Mouse (Mus musculus): ENCODE data around the gene Lipi.
A peak's percentile ranks its signal among the peaks of the same experiment; 100 is the strongest.

Gene Lipi

GRCm38 (mm10) chr16:75585961-75586360 is at the start of gene Lipi:
Lipi (minus strand) TSS chr16:75586061.
- no peak for DNase-seq

DNA sequence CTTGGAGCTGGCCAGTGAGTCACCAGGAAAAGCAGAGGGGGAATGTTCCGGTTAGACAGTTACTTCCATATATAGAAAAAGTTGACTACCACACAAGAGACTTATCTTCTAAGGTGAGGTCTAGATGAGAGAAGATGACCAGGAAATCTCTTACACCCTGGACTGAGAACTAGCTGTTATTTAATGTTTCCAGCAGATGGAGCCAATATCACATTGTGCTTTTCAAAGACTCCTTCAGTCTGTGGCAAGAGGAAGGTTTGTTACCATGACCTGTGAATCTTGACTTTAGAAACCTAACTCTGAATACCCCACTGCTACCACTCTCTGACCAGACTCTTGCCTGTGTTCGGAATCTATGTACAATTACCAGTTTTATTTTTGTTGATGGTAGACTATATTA is 42.0 kb upstream of the Lipi start:
- peak; percentile 5 for DNase-seq

- peak; percentile 64 for DNase-seq
These were observed 31.9 kb upstream of the Lipi start for GRCm38 (mm10) chr16:75617651-75618349.

DNA sequence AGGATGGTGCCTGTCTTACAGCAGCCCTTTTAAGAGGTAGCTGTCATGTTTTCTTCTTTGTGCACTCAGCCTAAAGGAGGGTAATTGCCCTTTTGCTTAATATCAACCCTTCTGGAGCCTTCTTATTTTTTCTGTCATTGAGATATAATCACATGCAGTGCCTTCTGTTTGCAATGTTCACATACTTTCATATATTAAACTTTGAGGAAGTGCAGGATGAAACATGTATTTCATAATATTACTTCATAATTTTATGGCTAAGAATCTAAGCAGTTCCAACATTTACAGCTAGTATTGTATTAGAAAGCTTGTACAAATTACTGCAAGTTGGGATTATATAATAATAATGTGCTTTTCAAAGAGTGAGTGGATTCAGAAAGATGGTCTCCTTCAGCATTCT is 26.7 kb upstream of the Lipi start:
- DNase-seq: no peak

- no peak for DNase-seq
These were observed 20.6 kb upstream of the Lipi start for GRCm38 (mm10) chr16:75606415-75606814.

DNA sequence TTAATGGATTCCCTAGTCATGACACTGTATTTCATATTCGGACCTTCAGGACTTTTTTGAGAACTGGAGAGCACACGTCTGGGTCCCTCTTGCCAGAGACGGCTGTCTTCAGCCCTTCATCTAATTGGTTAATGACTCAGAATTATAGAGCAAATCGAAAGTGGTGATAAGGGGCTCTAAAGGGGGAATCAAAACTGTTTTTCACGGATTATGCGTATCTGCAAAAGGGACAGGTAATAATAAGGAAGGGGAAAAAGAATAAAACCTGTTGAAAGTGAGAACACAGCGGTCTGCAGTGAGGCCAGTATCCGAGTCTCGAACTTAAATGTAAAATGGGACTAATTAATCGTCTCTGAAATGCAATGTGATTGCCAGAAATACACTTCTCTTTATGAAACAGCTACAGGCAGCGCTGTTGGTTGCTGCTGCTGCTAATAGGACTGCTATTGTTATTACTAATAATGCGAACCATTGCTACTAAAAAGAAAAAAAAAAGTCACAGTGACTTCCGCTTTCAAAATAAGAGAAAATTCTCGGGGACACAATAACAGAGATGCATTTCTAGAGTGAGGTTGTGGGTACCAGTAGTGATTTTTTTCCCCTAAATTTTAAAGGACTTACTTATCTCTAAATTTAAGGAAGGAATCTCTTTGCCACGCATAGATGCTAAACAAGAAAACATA is 7.8 kb upstream of the Lipi start:
- no peak for DNase-seq

DNA sequence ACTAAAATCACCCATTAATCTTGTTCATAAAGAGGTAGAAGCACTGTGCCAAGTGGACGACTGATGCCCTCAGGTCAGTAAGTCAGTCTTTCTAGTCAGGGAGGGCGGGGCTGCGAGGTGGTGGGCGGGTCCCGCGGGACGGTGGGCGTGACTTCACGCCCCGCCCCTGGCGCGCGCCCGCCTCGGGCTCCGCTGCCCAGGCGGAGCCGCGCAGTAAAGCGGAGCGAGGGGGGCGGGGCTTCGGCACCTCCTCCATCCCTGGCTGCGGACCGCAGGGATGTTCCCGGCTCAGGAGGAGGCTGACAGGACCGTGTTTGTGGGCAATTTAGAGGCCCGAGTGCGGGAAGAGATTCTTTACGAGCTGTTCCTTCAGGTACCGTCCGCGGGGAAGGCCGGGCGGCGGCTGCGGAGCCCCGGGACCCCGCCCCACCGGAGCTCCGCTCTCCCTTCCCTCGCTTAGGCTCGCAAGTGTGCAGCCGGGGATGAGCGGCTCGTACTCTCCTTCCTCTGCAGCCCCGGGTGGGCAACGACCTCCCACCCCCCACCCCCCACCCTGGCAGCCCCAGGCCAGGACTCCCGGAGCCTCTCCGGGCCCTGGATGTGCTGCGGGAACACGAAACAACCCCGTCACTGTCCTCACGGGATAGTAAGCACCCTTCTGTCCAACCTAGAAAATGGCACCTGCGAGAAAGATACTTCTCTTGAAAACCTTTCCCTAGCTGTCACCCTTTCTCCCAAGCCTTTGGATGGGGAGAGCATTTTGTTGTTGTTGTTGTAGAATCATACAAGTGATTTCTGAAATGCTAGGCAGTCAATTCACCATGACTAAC is 7.0 kb upstream of the Lipi start, which contains the start of gene Rbm11:
Gene Rbm11, plus strand, starts transcription at position 174 of the 830 bp plus-strand sequence.
- peak; percentile 93 for DNase-seq

GRCm38 (mm10) chr16:75586466-75586865 is 605 bp upstream of the Lipi start:
- DNase-seq: no peak

DNA sequence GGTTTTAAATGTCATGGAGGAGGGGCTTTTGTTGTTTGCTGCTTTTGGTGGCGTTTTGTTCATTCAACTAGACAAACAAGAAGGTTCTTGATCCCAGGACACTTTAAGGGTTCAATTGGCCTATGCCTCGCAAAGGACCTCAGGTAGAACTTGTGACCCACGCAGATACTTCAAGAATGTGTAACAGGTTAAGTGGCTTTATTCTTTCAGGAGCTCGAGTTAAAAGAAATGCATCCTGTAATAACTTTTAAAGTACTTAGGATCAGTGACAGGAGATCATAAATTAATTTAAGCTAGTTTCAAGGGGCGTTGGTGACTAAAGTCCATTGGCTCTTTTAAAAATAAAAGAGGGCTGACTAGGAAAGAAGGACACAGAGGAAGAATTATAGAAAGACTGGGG is 3.6 kb downstream of the Lipi start:
- no peak for DNase-seq

GRCm38 (mm10) chr16:75562910-75563309 is 23.0 kb downstream of the Lipi start:
- no peak for DNase-seq

GRCm38 (mm10) chr16:75545310-75545709 is 40.6 kb downstream of the Lipi start:
- DNase-seq: no peak

DNA sequence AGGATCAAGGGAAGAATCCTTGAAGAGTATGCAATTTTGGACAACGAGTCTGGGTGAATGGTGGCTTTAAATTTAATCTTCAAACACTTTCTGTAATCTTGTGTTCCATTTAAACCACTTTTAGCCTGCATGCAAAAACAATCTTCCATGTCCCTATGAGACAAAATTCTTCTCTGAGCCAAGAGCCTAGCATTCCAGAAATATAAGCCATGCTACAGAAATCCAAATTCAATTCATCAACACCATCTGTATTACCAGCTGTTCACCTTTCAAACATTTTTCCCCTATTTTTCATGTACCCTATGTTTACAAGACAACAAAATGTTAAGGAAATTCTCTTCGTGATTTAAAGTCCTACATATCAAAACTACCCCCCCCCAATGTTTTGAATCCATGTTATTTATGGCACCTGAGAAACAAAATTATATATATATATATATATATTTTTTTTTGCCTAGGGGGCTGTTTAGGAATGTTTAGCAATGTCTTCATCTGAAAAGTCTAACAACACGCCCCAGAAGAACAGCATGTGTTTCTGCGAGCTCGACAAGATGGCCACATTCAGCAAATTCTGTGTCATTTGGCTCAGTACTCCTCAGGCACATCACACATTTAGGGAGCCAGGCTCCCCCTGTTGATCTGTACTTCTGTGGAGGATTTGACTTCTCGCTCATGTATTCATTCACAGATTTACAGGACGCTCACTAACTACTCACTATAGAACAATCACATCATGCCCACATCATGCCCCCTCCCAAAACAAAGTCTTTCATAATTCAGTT is 47.9 kb downstream of the Lipi start:
- DNase-seq: no peak

DNA sequence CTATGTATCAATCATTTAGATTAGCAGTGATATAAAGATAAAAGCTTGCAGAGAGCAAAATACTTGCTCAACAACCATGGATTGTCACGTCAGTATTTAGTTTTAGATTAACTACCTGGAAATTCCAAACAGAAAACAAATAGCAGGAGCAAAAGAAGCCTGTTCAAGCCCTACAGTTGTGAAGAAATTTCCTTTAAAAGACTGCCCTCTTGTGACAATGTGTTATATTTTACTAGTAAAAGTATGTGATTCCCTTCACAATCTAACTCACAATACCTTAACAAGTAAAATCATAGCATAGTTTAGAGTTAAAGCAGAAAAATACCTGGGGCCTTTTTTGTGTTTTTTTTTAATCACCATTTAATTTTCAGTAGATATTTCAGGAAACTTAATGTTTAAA is 54.2 kb downstream of the Lipi start:
- DNase-seq: peak; percentile 37

- DNase-seq: no peak
These were observed 89.3 kb downstream of the Lipi start for GRCm38 (mm10) chr16:75496568-75496967.
